Mouse (Mus musculus) neural tube, embryonic 15.5 days (tissue): ENCODE results near the gene Ppp2r5d. TPM values are rescaled to one million over a fixed set of nuclear protein-coding genes. Genes with fewer than 3 reads are reported as not detected.

Source experiments
- polyA plus RNA-seq: library from polyadenylated mRNA; unstranded; fragments of >200 nt; fragmentation: Nextera tagmentation; extraction: Ambion mirVana; gene quantifications from 2 replicates; pipeline ENCODE4 v1.2.1, GENCODE M21; 2015

Ppp2r5d gene
- polyA plus RNA-seq, 1 experiment from 2014 or later, result 89.1 TPM

Other genes with a start within 250 kb of the Ppp2r5d start
- gene Ttbk1, start 217.4 kb downstream of the Ppp2r5d start, polyA plus RNA-seq, result 5.5 and 7.8 TPM in 2 replicates
- gene Dnph1, start 208.4 kb downstream of the Ppp2r5d start, polyA plus RNA-seq, result 13.6 and 22.7 TPM in 2 replicates
- gene Cul9, start 158.7 kb downstream of the Ppp2r5d start, polyA plus RNA-seq, result 17.3 and 22.6 TPM in 2 replicates
- gene Srf, start 148.9 kb downstream of the Ppp2r5d start, polyA plus RNA-seq, result 2.5 and 6.4 TPM in 2 replicates
- gene Ptk7, start 75.6 kb downstream of the Ppp2r5d start, polyA plus RNA-seq, result 29.3 and 41.7 TPM in 2 replicates
- gene Klc4, start 59.1 kb downstream of the Ppp2r5d start, polyA plus RNA-seq, result 31.8 and 32.3 TPM in 2 replicates
- 64.9 and 80.5 TPM in 2 replicates for gene Mrpl2, start 58.9 kb downstream of the Ppp2r5d start, polyA plus RNA-seq
- gene Cul7, start 54.8 kb downstream of the Ppp2r5d start, polyA plus RNA-seq, result 37.1 and 40.1 TPM in 2 replicates
- 53.5 and 59.1 TPM in 2 replicates for gene Rrp36, start 30.8 kb downstream of the Ppp2r5d start, polyA plus RNA-seq
- 275 and 308 TPM in 2 replicates for gene Mea1, start 26.3 kb downstream of the Ppp2r5d start, polyA plus RNA-seq
- 166 TPM in 2 replicates for gene Klhdc3, start 24.2 kb downstream of the Ppp2r5d start, polyA plus RNA-seq
- 27.8 and 28.3 TPM in 2 replicates for gene Pex6, start 6.4 kb upstream of the Ppp2r5d start, polyA plus RNA-seq
- 1.7 and 1.9 TPM in 2 replicates for gene Gnmt, start 24.1 kb upstream of the Ppp2r5d start, polyA plus RNA-seq
- 72.2 and 76.1 TPM in 2 replicates for gene Cnpy3, start 47.1 kb upstream of the Ppp2r5d start, polyA plus RNA-seq
- gene Ptcra, start 58.6 kb upstream of the Ppp2r5d start, polyA plus RNA-seq, result 0.19 and 43.5 TPM in 2 replicates
- 53.8 and 56.8 TPM in 2 replicates for gene 2310039H08Rik, start 67.5 kb upstream of the Ppp2r5d start, polyA plus RNA-seq
- 77.2 and 88.4 TPM in 2 replicates for gene Rpl7l1, start 77.6 kb upstream of the Ppp2r5d start, polyA plus RNA-seq
- 6.6 and 8.3 TPM in 2 replicates for gene Bicral, start 153.4 kb upstream of the Ppp2r5d start, polyA plus RNA-seq
- gene Tbcc, start 185.6 kb upstream of the Ppp2r5d start, polyA plus RNA-seq, result 55.9 and 62.5 TPM in 2 replicates
- not detected in 2 replicates for gene Prph2, start 205.3 kb upstream of the Ppp2r5d start, polyA plus RNA-seq